Mouse (Mus musculus): Measurements from ENCODE around the gene Dab2ip.

The Dab2ip gene

DNA sequence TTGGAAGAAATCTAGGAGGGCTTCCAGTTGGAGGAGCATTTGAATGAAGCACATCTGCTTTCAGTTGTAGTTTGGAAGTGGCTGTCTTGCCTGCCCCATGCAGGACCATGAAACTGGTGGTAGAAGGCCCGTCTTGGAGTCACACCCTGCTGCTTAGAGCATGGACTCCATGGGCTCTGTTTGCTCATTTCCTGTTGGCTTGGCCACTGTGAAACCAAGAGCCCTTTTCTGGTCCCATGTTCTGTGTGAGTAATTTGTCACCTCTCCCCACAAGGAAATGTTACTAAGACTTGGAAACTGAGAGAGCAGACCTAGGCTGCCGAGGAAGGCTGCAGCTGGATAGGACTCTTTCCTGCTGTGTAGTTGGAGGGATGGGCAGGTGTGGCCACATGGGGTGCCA is 131.8 kb downstream of the Dab2ip start:
- no peak for DNase-seq

DNA sequence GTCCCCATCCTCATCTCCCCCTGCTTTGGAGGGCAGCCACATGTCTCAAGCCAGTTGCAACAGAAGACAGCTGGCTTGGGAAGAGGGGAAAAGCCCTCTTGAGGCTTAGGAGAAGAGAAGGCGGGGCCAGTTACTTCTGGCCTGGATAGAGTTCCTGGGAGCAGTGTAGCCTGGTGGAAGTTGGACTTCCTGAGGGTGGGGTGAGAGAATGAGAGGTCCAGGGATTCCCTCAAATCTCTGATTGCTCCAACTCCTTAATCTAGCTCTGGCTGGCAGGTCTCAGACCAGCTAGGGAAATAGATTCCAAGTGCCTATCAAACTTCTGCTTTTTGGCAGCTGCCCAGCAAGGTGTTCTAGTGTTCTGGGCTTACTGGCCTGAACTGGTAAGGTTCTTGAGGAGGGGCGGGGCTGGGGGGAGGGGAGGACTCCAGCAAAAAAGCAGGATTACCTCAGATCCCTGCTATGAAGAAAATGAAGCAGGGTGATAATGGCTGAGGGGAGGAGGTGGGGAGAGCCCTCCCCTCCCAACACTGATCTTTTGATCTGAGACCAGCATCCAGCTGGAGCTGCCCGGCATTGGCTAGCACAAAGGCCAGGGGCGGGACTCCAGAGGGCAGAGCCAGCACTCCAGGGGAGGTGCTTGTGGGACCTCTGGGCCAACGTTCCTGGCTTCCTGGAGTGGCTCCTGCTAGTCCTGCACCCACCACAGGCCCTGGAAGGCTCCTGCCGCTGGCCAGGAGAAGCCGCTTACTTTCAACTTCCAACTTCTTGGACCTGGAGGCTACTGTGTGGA is 133.4 kb downstream of the Dab2ip start:
- no peak for DNase-seq

DNA sequence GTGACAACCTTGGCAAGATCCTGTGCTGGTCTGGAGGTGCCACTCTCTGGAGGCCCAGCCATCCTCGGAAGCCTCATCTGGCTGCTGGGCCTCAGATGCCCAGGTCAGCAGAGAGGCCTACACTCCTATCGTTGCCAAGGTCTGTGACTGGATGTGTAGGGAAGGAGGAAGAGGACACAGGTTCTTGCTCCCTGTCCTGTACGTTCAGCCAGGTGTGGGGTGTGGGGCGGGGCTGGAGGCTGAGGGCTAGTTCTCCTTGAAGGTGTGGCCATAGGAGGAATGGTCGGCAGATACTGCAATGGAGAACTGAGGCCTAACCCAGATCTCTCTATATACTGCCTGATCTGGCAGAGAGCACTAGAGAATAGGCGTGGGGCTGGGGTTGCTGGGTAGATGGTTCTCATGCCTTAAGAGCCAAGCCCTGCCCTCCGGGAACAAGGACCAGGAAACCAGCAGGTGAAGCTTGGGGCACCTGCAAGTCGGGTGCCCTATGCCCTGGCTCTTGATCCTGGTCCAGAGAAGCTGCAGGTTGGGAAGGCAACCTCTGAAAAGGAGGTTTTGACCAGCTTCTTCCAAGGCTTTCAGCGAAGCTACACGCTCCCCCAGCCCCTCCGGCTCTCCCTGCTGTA is 134.3 kb downstream of the Dab2ip start:
- DNase-seq, result no peak

- no peak for DNase-seq
Observed at GRCm38 (mm10) chr2:35693037-35693436, 135.0 kb downstream of the Dab2ip start.

GRCm38 (mm10) chr2:35694111-35694510 is 136.0 kb downstream of the Dab2ip start:
- no peak for DNase-seq

- DNase-seq, result no peak
Observed at GRCm38 (mm10) chr2:35696193-35696541, 138.1 kb downstream of the Dab2ip start.

DNA sequence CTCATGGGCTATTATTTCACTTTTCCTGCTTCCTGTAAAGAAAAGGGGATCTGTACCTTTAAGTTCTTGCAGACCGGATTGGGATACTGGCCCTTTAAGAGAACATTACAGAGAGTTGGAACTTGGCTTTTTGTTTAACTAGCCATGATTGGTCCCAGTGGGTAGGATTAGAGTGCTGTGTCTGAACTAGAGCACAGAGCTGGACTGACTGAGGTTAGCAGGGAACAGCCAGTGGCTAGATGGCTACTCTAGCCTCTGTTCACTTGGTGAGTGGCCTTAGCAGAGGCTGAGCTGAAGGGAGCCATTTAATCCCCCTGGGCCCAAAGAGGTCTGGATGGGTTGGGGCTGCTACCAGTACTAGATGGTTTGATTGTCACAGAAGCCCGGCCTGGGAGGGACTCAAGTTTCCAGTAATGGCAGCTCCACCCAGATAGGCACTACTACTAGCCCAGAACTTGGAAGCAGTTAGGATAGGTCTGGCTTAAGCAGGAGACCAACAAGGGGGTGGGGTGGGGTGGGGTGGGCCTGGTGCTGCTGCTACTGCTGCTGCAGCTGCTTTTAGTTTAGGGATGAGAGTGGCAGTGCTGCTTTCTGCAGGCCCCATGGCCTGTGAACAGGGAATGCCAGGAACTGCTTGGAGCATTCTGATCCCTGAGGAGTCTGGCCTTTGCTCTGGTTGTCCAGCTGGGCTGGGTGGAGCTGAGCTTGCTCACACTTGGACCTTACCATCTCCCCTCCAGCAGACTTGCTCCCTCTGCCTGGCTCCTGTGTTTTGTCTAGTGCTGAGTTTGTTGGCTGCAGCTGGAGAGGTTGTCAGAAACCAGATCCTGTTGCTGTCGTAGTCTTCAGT is 138.7 kb downstream of the Dab2ip start:
- no peak for DNase-seq

- DNase-seq, result no peak
Observed at GRCm38 (mm10) chr2:35697768-35698167, 139.7 kb downstream of the Dab2ip start.

- DNase-seq, result no peak
Observed at GRCm38 (mm10) chr2:35700966-35701365, 142.9 kb downstream of the Dab2ip start.

GRCm38 (mm10) chr2:35702001-35702400 is 143.9 kb downstream of the Dab2ip start:
- no peak for DNase-seq

- no peak for DNase-seq
Observed at GRCm38 (mm10) chr2:35702608-35703007, 144.5 kb downstream of the Dab2ip start.

DNA sequence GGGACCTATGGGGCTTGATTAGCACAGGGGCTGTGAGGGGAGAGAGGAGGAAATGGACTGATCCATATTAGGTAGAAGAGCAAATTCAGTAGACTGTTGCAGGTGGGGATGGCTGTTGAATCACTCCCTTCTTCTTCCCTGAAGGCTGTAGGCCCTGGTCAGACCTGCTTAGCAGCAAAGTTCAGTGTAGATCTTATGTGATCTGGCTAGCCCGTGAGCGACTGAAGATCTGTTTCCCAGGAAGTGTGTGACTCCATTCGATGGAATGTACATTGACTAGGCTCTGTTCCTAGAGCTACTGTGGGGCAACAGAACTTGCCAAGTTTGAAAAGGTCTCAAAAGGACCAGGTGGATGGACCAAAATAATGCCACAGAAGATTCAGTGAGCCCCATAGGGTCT is 145.2 kb downstream of the Dab2ip start:
- no peak for DNase-seq

DNA sequence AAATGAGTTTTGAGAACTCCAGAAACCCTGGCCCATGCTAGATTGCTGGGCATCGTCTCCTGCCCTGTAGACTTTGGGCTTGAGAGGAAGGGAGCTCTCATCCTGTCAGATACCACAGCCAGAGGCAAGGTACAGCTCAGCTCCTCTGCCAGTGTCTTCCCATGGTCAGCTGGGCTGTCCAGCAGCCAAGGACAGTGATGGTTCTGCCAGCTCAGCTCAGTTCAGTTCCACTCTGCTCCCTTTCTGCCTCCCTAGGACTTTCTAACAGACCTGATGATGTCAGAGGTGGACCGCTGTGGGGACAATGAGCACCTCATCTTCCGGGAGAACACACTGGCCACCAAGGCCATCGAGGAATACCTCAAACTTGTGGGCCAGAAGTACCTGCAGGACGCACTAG is 154.5 kb downstream of the Dab2ip start:
- no peak for DNase-seq

GRCm38 (mm10) chr2:35713460-35713859 is 155.4 kb downstream of the Dab2ip start:
- no peak for DNase-seq

DNA sequence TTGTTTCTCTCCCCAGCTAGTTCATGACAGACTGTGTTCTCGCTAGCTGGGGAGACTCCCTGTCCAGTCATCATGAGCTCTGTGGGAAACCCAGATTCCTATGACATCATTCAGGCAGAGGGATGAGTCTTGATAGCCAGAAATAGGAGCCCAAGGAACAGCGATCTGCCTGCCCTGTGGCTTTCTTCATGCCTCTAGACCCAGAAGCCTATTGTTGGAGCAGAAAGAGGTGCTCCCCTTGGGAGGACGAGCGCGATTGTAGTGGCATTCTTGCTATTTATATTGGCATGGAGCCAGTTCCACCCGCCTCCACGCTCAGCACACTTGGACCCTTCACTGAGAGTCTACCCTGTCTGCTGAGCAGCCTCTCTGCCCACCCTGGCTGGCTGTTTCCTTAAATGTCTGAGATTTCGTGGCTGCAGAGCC is 156.7 kb downstream of the Dab2ip start:
- no peak for DNase-seq

GRCm38 (mm10) chr2:35715485-35715884 is 157.4 kb downstream of the Dab2ip start:
- no peak for DNase-seq

DNA sequence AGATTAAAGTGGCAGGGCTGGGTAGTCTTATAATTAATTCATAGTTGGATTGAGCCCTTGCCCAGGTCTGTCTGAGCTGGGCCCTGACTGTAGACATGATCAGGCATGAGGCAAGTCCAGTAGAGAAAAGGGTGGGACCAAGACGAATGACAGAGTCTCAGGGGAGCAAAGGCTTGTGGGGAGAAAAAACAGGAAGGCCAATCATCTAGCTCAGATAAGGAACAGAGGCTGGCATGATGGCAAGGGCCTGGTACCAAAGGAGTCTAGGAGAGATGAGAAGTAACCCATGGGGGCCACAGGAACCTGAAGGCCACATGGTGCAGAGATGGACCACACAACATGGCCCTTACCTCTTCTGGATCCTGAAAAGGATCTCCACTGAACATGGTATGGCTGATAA is 158.1 kb downstream of the Dab2ip start:
- DNase-seq, result no peak

DNA sequence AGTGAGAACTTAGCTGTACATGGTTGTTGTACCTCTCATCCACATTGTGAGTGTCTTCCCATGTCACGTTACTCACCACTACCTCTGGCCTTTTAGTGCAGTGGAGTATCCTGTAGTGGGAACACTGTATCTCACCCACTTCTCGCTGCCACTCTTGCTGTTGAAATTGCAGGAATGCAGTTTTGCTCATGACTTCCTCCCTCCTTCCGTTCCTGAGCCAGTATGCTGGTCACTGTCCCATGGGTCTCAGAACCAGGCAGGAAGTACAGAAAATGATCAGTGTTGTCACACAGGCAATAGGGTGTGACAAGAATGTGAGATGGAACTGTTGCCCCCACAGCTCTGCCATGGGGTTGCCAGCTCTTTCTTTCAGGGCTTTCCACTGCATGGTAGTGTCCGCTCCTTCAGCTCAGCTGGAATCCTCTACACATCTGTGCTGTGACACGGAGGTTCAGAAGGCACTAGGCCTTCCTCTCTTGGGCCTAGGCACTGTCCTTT is 160.0 kb downstream of the Dab2ip start:
- DNase-seq, result no peak

- DNase-seq, result no peak
Observed at GRCm38 (mm10) chr2:35718662-35719061, 160.6 kb downstream of the Dab2ip start.

DNA sequence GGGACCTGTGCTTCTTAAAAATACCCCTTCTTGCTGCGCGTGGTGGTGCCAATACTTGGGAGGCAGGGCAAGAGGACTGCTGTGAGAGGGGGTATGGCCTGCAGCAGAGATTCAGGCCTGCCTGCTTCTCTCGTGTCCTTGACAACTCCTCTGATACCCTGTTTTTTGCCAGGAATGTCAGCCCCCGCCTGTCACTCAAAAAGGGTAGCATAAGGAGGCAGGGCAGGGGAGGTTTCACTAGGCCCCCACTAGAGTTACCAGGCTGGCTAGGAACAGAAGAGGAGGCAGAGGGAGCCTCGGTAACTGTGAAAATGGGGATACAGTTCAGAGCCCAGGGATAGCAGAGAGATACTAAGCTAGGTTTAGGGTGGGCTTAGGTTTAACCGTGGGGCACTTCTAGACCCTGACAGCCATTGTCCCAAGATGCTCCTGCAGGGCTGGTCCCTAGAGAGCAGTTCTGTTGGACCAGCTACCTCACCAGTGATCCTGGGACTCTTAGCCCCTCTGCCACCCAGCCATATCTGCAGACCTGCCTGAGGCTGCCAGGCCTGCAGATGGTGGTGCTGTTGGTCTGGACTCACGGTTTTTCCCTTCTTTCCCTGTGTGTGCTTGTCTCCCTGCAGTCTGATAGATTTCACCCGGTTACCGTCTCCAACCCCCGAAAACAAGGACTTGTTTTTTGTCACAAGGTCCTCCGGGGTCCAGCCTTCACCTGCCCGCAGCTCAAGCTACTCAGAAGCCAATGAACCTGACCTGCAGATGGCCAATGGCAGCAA is 161.4 kb downstream of the Dab2ip start:
- no peak for DNase-seq

DNA sequence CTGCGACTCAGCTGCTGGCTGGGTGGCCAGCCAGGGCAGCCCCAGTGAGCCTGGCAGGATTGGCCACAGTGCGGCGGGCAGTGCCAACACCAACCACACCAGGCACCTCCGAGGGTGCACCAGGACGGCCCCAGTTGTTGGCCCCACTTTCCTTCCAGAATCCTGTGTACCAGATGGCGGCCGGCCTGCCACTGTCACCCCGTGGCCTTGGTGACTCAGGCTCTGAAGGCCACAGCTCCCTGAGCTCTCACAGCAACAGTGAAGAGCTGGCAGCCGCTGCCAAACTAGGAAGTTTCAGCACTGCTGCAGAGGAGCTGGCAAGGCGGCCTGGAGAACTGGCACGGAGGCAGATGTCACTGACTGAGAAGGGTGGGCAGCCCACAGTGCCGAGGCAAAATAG is 162.0 kb downstream of the Dab2ip start:
- peak; percentile 34 for DNase-seq

DNA sequence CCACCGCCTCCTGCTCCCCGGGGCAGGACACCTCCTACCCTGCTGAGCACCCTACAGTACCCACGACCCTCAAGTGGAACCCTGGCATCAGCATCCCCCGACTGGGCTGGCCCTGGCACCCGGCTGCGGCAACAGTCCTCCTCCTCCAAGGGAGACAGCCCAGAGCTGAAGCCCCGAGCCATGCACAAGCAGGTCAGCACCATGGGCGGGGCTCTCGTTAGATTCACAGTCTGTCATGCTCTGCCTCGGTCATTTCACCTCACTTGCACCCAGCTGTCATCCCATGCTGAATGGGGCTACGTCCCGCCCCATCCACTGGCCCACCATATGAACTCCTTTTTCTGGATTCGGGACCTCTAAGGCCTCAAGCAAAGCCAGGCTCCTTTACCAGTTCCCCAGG is 162.5 kb downstream of the Dab2ip start:
- no peak for DNase-seq

GRCm38 (mm10) chr2:35720956-35721355 is 162.9 kb downstream of the Dab2ip start:
- DNase-seq, result no peak

Measured in right cerebral cortex, postnatal 4 days (tissue).